Mouse (Mus musculus) heart, embryonic 14.5 days (tissue): ENCODE results near the gene Psmb11. TPM values are rescaled to one million over a fixed set of nuclear protein-coding genes. Genes with fewer than 3 reads are reported as not detected.

ENCODE experiments used
- ATAC-seq: fragments of 200-750 bp; cut with Nextera tagmentation; 2 replicates; pipeline ENCODE4 v1.8.0; 2017; ENCODE audit warnings: low read depth, moderate TSS enrichment; ENCODE audit not compliant: insufficient number of reproducible peaks, insufficient read depth, low FRiP score
- H3K27ac ChIP-seq, 2 experiments: fragments of 200-500 bp in 1 of 2; fragments of 300-500 bp in 1 of 2; sonication (generic) in 1 of 2; replicated peaks in 1 of 2; 2 replicates each; pipeline ENCODE4 v1.5.1; 2012 to 2014; ENCODE audit warnings: low read depth in 2 of 2, low read length in 2 of 2, control low read depth in 1 of 2, mild to moderate bottlenecking in 1 of 2, mixed read lengths in 1 of 2; ENCODE audit not compliant: control insufficient read depth in 1 of 2, insufficient read depth in 1 of 2
- H3K27me3 ChIP-seq: fragments of 300-500 bp; sonication (generic); 2 replicates; pipeline ENCODE4 v1.6.1; 2014; ENCODE audit warnings: mild to moderate bottlenecking, low read length, control low read depth; ENCODE audit not compliant: control insufficient read depth, insufficient read depth
- H3K36me3 ChIP-seq: fragments of 300-500 bp; sonication (generic); 2 replicates; pipeline ENCODE4 v1.6.1; 2014; ENCODE audit warnings: mild to moderate bottlenecking, control low read depth, low read length, mixed read lengths; ENCODE audit not compliant: control insufficient read depth, insufficient read depth
- H3K4me1 ChIP-seq, 2 experiments: fragments of 200-500 bp in 1 of 2; fragments of 300-500 bp in 1 of 2; sonication (generic) in 1 of 2; 2 replicates each; pipeline ENCODE4 v1.6.1; 2012 to 2014; ENCODE audit warnings: low read length in 2 of 2, control low read depth in 1 of 2, mixed read lengths in 1 of 2; ENCODE audit not compliant: control insufficient read depth in 2 of 2, insufficient read depth in 2 of 2
- H3K4me2 ChIP-seq: fragments of 300-500 bp; sonication (generic); 2 replicates; pipeline ENCODE4 v1.6.1; 2014; ENCODE audit warnings: mild to moderate bottlenecking, low read length
- H3K4me3 ChIP-seq, 2 experiments: fragments of 200-500 bp in 1 of 2; fragments of 300-500 bp in 1 of 2; sonication (generic) in 1 of 2; 2 replicates each; pipeline ENCODE4 v1.5.1; 2012 to 2014; ENCODE audit warnings: low read length in 2 of 2, mild to moderate bottlenecking in 2 of 2, control low read depth in 1 of 2, low read depth in 1 of 2, moderate library complexity in 1 of 2; ENCODE audit not compliant: control insufficient read depth in 1 of 2, insufficient read depth in 1 of 2
- H3K9ac ChIP-seq: fragments of 300-500 bp; sonication (generic); 2 replicates; pipeline ENCODE4 v1.6.1; 2014; ENCODE audit warnings: mild to moderate bottlenecking, low read length
- H3K9me3 ChIP-seq: fragments of 300-500 bp; sonication (generic); 2 replicates; pipeline ENCODE4 v1.6.1; 2016; ENCODE audit warnings: low read length, control low read depth; ENCODE audit not compliant: control insufficient read depth
- WGBS: fragments of 180-500 bp; shearing (Covaris S2); extraction: QIAGEN DNeasy Blood & Tissue Kit; methylation state at CpG from one replicate; pipeline ENCODE4 v1.1.7; 2014; 5-methylcytosine and 5-hydroxymethylcytosine counted together
- polyA plus RNA-seq: library from polyadenylated mRNA; unstranded; fragments of >200 nt; fragmentation: Nextera tagmentation; extraction: Ambion mirVana; gene quantifications from 2 replicates; pipeline ENCODE4 v1.2.1, GENCODE M21; 2014

Gene Psmb11
- polyA plus RNA-seq, 1 experiment from 2014 or later: not detected

DNA sequence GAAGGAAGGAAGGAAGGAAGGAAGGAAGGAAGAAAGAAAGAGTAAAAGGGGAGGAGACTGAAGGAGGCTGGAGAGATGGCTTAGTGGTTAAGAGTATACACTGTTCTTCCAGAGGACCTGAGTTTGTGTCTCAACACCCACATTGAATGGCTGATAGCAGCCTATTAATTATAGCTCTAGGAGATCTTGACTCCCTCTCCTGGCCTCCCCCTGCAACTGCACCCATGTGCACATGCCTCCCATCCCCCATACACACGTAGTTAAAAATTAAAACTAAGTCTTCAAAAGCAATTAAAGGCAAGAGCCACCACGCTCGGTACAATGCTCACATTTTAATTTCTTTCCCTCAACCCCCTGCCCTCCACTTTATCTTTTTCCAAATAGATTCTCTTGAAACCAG is 27.2 kb upstream of the Psmb11 start:
- Histone ChIP-seq H3K9me3 (no peaks in the 10 kb centered on the region), H3K4me1 (peaks cover 18 to 32% of the 10 kb centered on the region in 2 experiments), H3K36me3 (0 out of 2 replicates have a peak, but pooled peaks cover 6% of the 10 kb centered on the region), H3K4me3 (no peak overlapping the region), H3K27me3 (no peaks in the 10 kb centered on the region), H3K9ac (no peak overlapping the region), H3K4me2 (no peak overlapping the region), H3K27ac (no peak overlapping the region)
- ATAC-seq: no peak
- WGBS: 88% methylated on average over 3 of the region's 3 CpGs

DNA sequence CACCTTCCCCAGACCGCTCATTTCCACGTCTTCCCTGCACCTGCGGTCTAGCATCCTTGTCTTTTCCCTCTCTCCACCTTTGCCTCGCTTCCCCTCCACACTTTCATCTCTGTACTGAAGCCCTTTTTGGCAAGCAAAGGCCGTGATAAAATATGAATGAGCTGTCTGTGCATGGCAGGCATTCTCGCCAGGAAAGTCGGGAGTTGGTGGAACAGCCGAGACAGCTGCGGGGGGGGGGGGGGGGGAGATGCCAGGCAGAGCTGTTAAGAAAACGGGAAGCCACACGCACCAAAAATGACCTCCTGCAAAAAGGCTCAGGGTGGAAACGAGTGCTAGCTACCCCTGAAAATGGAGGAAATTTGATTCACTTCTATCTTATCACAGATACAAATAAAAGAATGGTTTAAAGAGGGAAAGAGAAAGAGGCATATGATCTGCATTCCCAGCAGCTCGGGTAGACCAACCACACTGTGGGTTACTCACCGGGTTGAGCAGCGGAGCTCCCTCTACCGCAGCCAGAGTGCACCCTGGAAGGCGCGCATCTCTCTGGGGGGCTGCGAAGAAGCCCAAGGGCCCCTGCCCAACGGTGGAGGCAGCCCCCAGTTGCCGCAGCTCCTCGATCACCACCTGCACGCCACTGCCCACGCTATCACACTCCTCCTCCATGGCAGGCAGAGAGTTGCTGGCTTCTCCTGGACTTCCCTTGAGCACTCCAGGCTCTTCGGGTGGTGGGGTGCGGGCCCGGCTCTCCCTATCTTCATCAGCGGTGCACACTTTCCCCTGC is 26.4 kb upstream of the Psmb11 start:
- 39% methylated on average over 28 of the region's 28 CpGs for WGBS
- Histone ChIP-seq H3K27me3 (no peaks in the 10 kb centered on the region), H3K4me2 (peak overlapping the region; percentile 68), H3K9ac (peak overlapping the region; percentile 66; the same call in 1 of the 2 replicates), H3K9me3 (no peaks in the 10 kb centered on the region), H3K27ac (peak overlapping the region in 1 of 2 experiments; percentile 44; a peak in 2 of 4 replicates), H3K36me3 (0 out of 2 replicates have a peak, but pooled peaks cover 6% of the 10 kb centered on the region), H3K4me3 (peak overlapping the region; percentile 21 to 31), H3K4me1 (peaks cover 18 to 31% of the 10 kb centered on the region in 2 experiments)
- no peak for ATAC-seq

DNA sequence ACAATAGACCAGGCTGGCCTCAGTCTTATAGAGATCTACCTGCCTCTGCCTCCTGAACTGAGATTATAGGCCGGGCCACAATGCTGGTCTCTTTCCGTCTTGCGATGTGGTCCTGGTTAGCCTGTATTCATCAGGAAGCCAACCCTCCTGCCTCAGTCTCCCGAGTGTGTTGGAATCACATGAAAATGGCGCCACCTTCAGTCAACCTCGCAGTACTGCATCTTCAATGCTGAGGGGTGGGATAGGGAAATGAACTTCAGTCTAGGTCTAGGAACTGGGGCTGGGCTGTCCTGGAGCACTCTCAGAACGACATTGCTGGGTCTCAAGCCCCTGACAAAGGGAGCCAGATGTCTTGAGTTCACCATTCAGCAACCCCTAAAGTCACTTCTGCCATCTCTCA is 24.1 kb upstream of the Psmb11 start:
- no peak overlapping the region for H3K4me2 ChIP-seq
- H3K9me3 ChIP-seq: no peaks in the 10 kb centered on the region
- H3K36me3 ChIP-seq: 0 out of 2 replicates have a peak, but pooled peaks cover 3% of the 10 kb centered on the region
- H3K27ac ChIP-seq: no peak overlapping the region
- no peak for ATAC-seq
- no peak overlapping the region for H3K4me3 ChIP-seq
- no peaks in the 10 kb centered on the region for H3K27me3 ChIP-seq
- H3K9ac ChIP-seq: no peak overlapping the region
- 72% methylated on average over 7 of the region's 7 CpGs for WGBS
- H3K4me1 ChIP-seq: peaks cover 18 to 30% of the 10 kb centered on the region in 2 experiments

DNA sequence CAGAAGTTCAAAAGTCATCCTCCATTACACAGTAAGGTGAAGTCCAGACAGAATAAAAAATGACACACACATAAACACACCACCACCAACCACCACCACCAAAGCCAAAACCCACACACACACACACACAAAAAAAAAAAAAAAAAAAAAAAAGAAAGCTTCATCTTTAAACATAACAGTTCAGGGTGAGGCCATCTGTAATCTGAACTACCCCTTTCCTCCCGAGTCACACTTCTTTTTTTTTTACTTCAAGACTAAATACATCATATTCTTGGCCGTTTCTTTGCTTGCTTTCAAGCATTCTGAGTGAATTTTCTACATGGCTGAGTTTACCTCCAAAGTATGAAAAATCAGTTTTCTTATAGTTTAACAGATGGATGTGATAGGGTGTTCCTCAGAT is 19.6 kb upstream of the Psmb11 start:
- Histone ChIP-seq H3K4me3 (no peak overlapping the region), H3K4me1 (peaks cover 9 to 14% of the 10 kb centered on the region in 2 experiments), H3K9ac (no peak overlapping the region), H3K27me3 (no peaks in the 10 kb centered on the region), H3K36me3 (no peaks in the 10 kb centered on the region), H3K9me3 (no peaks in the 10 kb centered on the region), H3K4me2 (no peak overlapping the region), H3K27ac (no peak overlapping the region)
- WGBS: 70% methylated on average over 2 of the region's 2 CpGs
- ATAC-seq: no peak

DNA sequence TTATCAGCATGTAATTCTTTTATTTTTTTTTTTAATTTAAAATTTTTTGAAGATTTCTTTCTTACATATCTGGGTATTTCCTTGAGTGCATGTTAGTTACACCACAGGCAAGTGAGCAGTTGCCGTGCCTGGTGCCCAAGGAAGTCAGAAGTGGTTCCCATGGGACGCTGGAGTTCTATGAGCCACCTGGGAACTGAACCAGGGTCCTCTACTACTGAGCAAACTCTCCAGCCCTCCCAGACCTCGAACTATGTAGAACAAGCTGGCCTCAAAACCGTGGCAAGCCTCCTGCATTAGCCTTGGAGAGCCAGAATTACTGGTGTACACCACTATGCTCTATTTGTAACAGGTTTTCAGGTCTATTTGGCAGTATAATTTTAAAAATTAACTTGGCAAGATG is 18.6 kb upstream of the Psmb11 start:
- WGBS: 43% methylated on average over 4 of the region's 4 CpGs
- Histone ChIP-seq H3K4me3 (peak overlapping the region; percentile 68 to 96; a peak in 3 of 4 replicates), H3K9me3 (no peaks in the 10 kb centered on the region), H3K27ac (peak overlapping the region; percentile 64 to 95; a peak in 3 of 4 replicates), H3K4me1 (peaks cover 9 to 14% of the 10 kb centered on the region in 2 experiments), H3K9ac (peak overlapping the region; percentile 86), H3K36me3 (no peaks in the 10 kb centered on the region), H3K27me3 (no peaks in the 10 kb centered on the region), H3K4me2 (peak overlapping the region; percentile 65)
- ATAC-seq: no peak

DNA sequence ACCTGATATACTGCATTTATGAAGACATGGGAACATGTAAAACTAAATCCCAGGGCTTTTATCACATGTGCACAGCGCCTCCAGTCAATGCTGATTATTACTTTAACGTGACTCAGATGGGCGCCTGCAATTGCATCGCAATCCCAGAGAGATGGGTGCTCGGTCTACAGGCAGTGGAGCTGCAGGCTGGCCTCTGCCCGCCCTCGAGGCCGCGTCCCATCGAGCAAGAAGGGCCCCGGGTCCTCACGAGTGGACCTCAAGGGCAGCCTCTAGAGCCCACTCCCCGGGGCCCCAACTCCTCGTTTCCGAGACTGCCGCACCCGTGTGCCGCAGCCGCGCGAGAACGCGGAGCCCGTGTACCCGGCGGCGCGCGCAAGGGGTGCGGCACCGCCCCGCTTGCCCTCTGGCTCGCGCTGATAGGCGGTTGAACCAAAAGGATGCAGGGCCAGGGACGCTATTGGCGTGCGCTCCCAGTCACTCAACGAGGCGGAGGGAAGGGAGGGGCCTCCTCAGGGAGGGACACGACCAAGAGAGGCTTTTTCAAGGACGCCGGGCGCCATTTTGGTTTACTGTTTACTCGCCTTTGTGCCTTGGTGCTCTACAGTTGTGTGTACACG is 18.1 kb upstream of the Psmb11 start:
- peak; percentile 99 for ATAC-seq
- no peaks in the 10 kb centered on the region for H3K9me3 ChIP-seq
- H3K27ac ChIP-seq: peak overlapping the region; percentile 95 to 96
- H3K9ac ChIP-seq: peak overlapping the region; percentile 86
- no peaks in the 10 kb centered on the region for H3K36me3 ChIP-seq
- peaks cover 9 to 14% of the 10 kb centered on the region in 2 experiments for H3K4me1 ChIP-seq
- no peaks in the 10 kb centered on the region for H3K27me3 ChIP-seq
- peak overlapping the region; percentile 65 for H3K4me2 ChIP-seq
- under 1% methylated on average over 46 of the region's 46 CpGs for WGBS
- H3K4me3 ChIP-seq: peak overlapping the region; percentile 68 to 96

DNA sequence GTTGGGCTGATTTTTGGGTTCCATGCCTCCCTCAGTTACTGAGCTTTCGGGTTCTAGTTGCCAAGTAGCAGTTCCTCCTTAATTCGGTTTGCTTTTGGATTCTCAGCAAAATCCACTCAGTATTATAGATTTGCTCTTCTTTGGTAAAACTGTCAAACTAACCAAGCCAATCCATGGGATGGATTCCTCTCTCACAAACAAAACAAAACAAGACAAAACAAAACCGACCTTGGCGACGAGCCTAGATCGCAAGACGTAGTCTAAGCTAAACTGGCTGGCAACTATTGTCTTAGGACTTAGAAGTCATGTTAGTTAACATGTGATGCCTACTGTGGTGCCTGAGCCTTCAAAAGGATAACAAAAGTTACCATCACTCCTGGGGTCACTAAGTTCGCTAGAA is 17.5 kb upstream of the Psmb11 start:
- peak overlapping the region; percentile 84 to 95 for H3K27ac ChIP-seq
- ATAC-seq: no peak
- H3K4me3 ChIP-seq: peak overlapping the region; percentile 68 to 96
- H3K36me3 ChIP-seq: no peaks in the 10 kb centered on the region
- no peaks in the 10 kb centered on the region for H3K9me3 ChIP-seq
- H3K9ac ChIP-seq: no peak overlapping the region; the same call in 1 of the 2 replicates
- H3K27me3 ChIP-seq: no peaks in the 10 kb centered on the region
- H3K4me2 ChIP-seq: peak overlapping the region; percentile 65
- 85% methylated on average over 8 of the region's 8 CpGs for WGBS
- peaks cover 9 to 14% of the 10 kb centered on the region in 2 experiments for H3K4me1 ChIP-seq
